Mouse (Mus musculus): ENCODE measurements at regions not wholly inside any gene's neighbourhood (a gene's known extent, or its start where the extent isn't known, plus 50 kb on each side); places are given as distances from the start of the nearest gene placed in this dataset.

DNA sequence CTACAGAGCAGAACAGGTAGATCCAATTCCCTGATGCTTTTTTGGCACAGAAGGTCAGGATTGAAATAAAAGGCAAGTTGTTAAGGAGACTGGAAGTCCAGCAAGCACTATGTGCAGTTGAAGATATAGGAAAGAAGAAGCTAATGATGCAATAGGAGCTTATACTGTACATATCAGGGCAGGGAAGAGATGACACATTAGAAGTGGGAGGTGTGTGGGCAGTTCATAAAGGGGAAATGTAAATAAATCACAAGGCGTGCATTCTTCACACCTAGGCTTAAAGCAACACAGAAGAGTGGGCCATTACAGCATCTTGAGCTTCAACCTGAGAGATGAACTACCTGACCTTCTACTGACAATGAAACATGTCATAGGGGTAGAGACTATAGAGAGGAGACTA is 71.5 kb upstream of the Atp2b1 start:
- TF ChIP-seq CTCF (IDR thresholded peaks at IDR 0.05; ENCODE audit: low read depth) (no peak), EP300 (optimal IDR thresholded peaks at IDR 0.05) (no peak)
